Mouse (Mus musculus) kidney, adult 18-20 months (tissue): Measurements from ENCODE around the gene Acaa1a.

Experiments used
- DNase-seq: peaks from one replicate; pipeline ENCODE4 v3.0.0; 2021

Acaa1a gene

DNA sequence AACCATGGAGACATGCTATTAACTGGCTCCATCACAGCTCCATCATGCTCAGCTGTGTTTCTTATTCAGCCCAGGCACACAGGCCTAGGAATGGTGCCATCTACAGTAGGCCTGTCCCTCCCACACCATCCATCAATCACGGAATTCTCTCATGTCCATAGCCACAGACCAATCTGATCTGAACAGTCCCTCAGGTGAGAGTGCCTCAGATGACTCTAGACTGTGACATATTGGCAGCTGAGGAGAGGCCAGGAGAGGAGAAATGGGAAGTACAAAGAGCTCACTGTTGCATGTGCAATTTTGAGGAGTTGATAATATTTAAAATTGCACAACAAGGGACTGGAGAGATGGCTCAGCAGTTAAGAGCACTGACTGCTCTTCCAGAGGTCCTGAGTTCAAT, 55.3 kb downstream of the Acaa1a start:
- no peak for DNase-seq
